Mouse (Mus musculus) kidney, adult 8-10 months (tissue): ENCODE measurements around the gene Tnik.

Source experiments
- DNase-seq, 2 experiments: peaks; one replicate each; pipeline ENCODE4 v3.0.0; 2022

Tnik gene

DNA sequence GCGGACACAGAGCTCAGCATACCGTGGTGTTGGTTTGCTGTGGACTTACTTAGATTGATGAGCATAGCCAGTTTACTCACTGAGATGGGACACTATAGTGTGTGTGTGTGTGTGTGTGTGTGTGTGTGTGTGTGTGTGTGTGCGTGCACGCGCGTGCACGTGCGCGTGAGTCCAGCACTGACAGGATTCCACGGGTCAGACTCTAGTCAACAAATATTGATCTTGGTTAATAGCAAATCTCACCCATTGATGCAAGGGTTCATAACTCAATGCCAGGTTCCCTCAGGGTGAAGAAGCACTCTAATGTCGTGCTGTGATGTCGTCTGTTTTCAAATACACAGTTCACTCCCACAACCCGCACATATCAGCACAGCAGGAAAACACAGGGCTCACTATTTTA, 462.2 kb downstream of the Tnik start:
- DNase-seq = no peak
